Mouse (Mus musculus): ENCODE results near the gene Atrn. TPM values are rescaled to one million over a fixed set of nuclear protein-coding genes. Genes with fewer than 3 reads are reported as not detected.

The Atrn gene
- 10 to 100 TPM; 23.1 to 27.1 TPM for total RNA-seq (2021)

DNA sequence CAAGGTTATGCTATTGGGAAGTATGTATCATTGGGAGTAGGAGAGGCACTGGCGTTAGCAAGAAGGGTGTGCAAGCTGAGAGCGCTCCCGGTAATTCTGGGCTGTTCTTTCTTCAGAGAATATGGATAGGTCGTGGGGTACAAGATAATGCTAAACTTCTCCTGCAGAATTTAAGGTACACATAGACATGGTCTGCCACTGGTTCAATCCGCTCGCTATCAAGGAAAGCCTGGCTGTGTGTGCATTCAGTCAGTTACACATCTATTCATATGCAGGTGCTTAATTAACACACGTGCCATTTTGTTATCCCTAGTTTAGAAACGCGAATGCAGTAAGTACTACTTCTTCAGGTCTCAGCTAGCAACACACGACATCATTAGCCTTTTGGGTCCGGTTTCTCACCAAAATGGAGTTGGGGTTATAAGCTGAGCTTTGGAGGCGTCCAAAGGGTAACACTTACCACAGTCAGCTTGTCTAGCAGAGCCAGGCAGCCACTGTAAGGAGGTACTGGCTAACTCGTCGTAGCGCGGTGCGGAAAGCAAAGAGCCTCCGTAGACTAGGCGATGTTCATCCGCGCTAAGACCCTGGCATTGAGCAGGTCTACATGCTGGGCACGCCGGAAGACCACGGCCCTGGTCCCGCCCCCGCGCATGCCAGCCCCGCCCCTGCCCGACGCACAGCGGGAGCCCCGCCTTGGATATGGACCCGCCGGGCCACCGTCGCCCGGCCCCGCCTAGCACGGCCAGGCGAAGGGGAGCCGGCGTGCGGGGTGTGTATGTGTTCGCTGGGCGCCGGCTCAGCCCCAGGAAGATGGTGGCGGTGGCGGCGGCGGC, at the start of gene Atrn, which contains the start of gene 4930402H24Rik:
TSS of gene Atrn (plus strand) at position 745 of the 833 bp plus-strand sequence.
TSS of gene 4930402H24Rik (minus strand) at position 656 of the 833 bp plus-strand sequence.
- intact Hi-C loops (cut with DNase I), result loop anchor here (2.0 to 5.0 kb wide), 2 partner anchors 41 to 67 kb away; no protein-coding TSS in a partner anchor
- DNase-seq (ENCODE audit: low spot score), result peak; percentile 79

DNA sequence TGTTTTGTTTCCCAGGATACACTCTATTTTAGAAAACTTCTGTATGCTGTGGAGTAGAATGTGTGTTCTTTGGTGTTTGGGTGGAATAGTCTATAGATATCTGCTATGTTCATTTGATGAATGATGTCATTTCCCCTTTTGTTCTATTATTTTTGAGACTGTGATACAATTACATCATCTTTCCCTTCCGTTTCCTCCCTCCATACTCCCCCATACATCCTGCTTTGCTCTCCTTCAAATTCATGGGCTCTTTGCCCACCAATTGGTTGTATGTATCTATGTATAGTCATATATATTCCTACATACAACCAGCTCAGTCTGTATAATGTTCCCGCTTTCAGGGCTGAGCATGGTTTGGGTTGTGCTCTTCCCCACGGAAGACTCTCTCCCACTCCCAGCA, 44.2 kb upstream of the Atrn start:
- DNase-seq (ENCODE audit: low spot score), result no peak
- intact Hi-C loops (cut with DNase I), result no loop called here

DNA sequence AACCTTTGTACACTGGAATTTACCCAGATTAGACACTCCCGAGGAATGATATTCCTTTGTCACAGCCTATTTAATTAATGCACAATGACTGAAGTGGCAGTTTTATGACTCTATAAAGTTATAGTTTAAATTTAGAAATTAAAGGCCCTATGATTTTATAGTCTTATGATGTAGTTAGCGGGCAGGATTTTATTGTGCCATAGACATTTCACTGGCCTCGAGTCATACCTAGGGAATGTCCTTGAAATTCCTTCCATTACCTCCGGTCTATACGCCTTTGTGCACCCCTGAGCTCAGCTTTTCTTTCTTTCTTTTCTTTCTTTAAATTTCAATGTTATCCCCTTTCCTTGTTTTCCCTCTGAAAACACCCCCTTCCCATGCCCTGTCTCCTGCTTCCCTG, 35.4 kb upstream of the Atrn start:
- intact Hi-C loops (cut with DNase I), result no loop called here
- DNase-seq (ENCODE audit: low spot score), result no peak

DNA sequence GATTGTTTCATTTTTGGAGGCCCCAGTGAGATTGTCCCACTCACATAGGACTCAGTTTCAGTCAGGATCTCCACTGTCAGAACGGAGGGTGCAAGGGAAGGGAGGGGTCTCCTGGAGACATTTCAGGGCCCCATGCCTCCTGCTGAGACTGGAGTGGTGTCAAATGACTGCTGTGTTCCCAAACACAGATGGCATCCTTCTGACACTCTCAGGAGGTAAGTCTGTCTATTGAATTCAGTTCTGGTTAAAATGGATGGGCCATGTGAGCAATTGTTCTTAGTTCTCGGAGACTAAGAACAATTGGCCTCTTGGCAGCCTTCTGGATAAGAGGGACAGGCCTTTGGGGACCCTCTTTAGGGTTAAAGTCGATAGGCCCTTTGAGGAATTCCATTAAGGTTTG, 28.9 kb upstream of the Atrn start:
- intact Hi-C loops (cut with DNase I), result no loop called here

DNA sequence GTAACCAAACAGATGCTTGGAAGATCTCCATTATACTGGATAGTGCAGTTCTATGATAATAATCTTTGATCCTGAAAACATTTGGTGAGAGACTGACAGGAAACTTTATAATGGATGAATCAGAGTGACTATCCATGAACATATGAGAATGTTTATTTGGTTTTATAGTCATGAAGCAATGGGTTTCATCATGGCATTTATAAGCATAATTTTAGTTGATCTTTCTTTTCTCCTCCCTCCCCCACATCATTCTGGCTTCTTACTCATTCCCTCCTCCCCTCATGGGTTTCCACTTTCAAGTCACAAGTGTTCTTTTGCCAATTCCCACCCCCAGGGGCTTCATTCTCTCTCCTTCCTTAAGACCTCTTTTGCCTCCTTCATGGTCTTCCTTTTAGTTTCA, 19.3 kb upstream of the Atrn start:
- no peak for DNase-seq (ENCODE audit: low spot score)
- intact Hi-C loops (cut with DNase I), result no loop called here

More for the DNA sequence above, 28.9 kb upstream of the Atrn start:
- DNase-seq (ENCODE audit: low spot score), result no peak

DNA sequence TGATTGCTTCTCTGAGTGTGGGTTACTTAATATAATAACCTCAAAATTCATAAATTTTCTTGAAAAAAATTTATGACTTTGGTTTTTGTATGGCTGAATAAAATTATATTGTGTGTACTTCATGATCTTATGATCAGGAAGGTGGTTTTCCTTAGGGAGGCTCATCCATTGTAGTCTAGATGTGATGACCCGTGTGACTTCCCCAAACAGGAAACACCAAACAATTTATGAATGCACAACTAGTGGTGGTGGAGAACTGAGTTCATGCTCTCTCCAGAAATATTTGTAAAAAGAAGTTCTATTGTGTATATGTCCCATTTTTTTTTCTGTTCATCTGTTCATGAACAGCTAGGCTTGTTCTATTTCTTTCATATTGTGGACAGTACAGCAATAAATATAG, 18.8 kb upstream of the Atrn start:
- no peak for DNase-seq (ENCODE audit: low spot score)
- intact Hi-C loops (cut with DNase I), result no loop called here

DNA sequence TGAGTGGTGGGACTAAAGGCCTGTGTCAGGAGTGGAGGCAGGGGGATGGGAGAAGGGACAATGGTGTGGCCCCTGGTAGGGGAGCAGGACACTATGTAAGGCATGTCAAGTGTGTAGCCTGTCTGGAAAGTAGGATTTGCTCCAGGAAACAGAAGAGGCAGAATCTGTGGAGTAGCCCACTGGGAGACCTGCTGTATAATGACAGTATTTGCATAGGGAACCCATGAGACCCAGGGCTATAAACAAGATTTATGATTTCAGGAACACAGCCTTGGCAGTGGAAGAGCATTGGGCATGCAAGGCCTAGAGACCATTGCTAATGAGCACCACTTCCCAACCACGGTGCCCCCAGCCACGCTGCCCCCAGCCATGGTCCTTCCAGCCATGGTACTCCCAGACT, 9.4 kb upstream of the Atrn start:
- DNase-seq (ENCODE audit: low spot score), result no peak
- intact Hi-C loops (cut with DNase I), result no loop called here

DNA sequence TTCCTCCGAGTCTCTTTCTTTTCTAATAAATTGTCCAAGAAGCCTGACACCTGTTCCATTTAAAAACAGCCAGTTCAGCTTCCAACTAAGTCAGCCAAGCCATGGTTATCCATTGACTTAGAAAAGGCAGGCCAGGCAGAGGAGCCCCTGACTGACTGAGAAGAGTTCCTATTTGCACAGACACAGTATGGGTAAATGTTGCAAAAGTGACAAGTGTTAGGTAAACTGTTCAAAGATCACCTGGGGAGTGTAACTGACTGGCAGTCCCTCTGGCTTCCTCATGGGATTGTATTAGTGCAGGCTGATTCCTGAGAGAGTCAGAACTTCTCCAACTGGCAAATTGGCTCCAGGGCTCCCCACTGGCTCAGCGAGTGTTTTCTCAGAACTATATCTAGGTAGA, 8.4 kb upstream of the Atrn start:
- intact Hi-C loops (cut with DNase I), result no loop called here
- no peak for DNase-seq (ENCODE audit: low spot score)

DNA sequence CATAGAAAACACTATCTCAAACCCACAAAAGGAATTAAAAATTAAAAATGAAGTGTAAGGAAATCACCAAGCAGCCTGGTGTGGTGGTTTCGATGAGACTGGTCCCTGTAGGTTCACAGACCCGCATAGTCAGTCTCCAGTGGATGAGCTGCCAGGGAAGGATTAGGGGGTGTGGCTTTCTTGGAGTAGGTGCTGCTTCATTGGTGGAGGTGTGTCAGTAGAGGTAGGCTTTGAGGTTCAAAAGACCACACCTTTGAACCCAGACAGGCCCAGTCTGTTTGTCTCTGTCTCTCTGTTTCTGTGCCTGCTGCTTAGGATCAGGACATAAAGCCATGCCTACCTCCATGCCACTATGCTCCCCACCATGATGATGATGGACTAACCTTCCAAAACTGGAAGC, 7.5 kb upstream of the Atrn start:
- DNase-seq (ENCODE audit: low spot score), result no peak
- intact Hi-C loops (cut with DNase I), result no loop called here

DNA sequence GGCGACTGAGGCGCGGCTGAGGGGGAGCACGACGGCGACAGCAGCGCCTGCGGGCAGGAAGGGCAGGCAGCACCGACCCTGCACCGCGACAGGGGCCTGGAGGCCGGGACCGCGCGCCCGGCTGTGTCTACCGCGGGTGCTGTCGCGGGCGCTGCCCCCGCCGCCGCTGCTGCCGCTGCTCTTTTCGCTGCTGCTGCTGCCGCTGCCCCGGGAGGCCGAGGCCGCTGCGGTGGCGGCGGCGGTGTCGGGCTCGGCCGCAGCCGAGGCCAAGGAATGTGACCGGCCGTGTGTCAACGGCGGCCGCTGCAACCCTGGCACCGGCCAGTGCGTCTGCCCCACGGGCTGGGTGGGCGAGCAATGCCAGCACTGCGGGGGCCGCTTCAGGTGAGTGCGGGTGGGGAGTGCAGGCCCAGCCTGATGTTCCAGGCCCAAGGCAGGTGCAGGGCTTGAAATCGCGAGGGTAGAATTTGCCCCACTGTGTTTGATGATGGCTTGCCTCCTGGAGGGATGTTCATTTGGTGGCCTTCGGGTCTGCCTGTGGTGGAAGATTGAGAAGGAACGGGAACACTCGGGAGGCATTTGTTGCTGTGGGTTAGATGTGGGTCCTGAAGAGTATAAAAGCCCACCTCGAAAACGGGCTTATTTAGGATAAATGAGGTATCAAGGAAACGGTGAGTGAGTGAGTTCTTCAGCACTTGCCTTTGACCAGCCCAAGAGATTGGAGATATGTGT, 455 bp downstream of the Atrn start:
- intact Hi-C loops (cut with DNase I), result loop anchor here (2.0 to 5.0 kb wide), 2 partner anchors 41 to 68 kb away; no protein-coding TSS in a partner anchor
- peak; percentile 14 for DNase-seq (ENCODE audit: low spot score)

DNA sequence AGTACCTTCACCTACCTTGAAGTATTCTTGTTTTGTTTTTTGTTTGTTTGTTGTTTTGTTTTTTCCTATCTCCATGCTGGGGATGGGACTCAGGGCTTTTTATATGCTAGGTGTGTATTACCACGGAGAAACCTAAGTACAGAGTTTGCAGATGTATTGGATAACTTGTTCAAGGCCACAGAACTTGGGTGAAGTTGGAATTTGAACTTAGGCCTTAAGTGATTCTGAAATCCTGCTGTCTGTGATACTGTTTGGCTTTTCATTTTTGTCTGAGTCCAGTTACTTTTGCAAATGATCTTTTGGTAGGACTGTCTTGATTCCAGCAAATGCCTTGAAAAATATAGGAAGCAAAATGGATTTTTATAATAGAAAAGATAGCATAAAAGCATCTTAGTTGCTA, 5.4 kb downstream of the Atrn start:
- no peak for DNase-seq (ENCODE audit: low spot score)
- intact Hi-C loops (cut with DNase I), result no loop called here

DNA sequence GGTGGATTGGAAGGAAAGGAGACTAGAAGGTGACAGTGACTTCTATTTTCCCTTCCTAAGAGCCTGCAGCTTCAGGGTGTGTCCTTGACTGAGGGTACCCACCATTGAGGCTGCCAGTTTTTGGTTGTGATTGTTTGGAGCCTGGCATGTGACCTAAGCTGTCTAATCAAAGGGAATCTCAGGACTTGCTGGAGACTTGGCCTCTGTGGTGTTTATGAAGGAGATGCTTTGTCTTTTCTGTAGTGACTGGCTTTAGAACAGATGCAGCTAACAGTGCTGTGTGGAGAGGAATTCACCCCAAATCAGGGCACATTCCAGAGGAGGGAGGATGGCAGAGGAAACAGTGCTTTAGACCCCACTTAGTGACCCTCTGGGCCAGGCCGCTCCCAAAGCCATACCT, 8.6 kb downstream of the Atrn start:
- DNase-seq (ENCODE audit: low spot score), result no peak
- intact Hi-C loops (cut with DNase I), result no loop called here

DNA sequence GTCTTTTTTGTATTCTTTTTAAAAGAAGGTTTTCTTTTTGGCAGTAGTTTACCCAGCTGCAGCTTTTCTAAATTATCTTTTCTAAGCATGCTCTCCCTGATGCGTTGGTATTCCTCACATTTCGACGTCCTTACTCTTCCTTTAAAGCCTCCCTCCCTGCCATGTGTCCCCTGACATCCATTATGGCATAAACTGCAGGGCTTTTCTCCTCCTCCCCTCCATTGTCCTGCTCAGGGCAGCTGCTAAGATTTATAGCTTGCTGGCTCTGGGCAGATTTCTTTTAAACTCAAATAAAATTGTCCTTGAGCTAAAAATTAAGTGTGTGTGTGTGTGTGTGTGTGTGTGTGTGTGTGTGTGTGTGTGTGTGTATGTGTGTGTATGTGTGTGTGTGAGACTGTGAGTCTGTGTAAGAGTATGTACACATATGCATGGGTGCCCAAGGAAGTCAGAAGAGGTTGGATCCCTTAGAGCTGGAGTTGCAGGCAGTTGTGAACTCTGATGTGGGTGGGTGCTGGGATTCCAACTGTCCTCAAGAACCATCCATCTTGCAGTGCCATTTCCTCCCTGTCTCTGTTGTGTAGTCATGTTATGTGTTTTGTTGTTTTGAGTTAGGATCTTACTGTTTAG, 10.3 kb downstream of the Atrn start:
- intact Hi-C loops (cut with DNase I), result no loop called here

DNA sequence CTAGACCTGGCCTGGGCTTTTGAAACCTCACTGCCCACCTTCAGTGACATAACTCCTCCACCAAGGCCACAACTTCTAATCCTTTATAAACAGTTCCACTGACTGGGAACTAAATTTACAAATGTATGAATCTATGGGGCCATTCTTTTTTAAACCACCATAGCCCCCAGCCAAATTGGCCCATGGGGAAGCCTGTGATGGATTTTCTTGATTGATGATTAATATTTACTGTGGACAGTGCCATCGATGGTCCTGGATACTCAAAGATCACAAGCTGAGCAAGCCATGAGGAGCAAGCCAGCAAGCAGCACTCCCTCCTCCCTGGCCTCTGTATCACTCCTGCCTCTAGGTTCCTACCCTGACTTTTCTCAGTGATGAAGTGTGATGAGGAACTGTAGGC, 11.4 kb downstream of the Atrn start:
- intact Hi-C loops (cut with DNase I), result no loop called here
- DNase-seq (ENCODE audit: low spot score), result no peak

More for the DNA sequence above, 10.3 kb downstream of the Atrn start:
- DNase-seq (ENCODE audit: low spot score), result no peak

DNA sequence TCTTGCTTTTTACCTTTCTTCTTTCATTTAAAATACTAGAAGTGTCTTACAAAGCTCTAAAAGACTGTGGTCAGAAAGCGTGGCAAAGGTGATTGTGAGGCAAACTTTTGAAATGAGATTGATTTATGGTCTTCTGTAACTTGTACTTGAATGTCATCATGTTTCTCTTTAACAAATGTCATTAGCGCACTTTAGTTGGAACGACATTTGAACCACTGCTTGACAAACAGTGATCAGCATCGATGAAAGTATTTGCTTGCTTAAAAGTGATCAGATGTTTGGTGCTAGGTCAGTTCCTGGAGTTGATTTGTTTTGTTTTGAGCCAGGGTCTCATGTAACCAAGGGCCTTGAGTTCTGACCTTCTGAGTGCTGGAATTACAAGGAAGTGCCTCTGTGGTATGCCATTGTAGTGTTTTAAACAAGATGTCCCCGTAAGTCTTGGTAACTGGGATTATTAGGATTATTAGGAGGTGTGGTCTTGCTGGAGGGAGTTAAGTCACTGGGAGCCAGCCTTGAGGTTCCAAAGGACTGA, 12.8 kb downstream of the Atrn start:
- intact Hi-C loops (cut with DNase I), result no loop called here
- no peak for DNase-seq (ENCODE audit: low spot score)

DNA sequence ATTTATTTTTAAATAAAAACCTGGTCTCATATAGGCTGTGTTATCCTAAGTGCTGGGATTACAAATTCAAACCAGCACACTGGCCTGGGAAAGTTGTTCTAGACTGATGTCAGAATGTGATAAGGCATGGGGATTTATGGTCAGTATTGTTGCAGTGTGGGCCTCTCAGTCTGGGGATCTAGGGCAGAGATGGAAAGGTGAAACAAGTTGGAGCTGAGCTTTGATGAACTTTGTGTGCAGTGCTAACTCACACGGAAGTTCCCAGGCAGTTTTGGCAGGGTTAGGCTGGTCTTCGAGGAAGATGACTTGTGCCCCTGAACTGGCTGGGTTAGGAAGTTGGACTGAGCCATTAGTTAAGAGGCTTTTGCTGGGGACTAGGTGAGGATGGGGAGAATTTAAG, 18.7 kb downstream of the Atrn start:
- intact Hi-C loops (cut with DNase I), result no loop called here
- DNase-seq (ENCODE audit: low spot score), result no peak

DNA sequence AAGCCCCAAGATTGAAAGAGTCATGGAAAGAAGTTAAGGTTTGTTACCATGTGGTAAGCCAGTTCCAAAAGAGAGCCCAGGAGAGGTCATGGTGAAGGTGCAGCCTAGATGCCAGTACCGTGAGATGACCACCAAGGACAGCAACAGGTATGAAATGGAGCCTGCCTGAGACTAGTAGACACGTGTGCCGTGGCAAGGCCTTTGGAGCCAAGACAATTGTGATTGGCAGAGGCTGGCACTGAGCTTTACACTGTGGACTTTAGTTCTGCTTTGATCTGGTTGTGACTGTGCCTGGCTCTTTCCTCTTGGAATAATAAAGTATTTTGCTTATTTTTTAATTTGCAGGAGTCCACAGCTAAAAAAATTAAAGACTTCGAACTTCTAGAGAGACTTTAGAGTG, 21.7 kb downstream of the Atrn start:
- intact Hi-C loops (cut with DNase I), result no loop called here
- no peak for DNase-seq (ENCODE audit: low spot score)

DNA sequence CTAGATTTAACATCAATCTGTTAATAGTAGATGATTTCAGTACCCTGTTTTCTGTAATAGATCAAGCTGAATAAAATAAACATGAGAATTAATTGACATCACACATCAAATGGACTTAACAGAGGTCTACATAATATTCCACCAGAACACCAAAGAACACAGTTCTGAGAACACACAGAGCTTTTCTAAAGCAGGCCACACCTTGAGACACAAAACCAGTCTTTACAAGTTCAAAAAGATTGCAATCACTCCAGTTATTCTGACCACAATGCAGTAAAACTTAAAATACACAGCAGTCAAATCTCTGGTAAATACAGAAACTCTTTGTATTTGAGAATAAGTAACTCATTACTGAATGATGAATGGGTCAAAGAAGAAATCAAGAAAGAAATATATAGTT, 22.2 kb downstream of the Atrn start:
- intact Hi-C loops (cut with DNase I), result no loop called here
- no peak for DNase-seq (ENCODE audit: low spot score)

DNA sequence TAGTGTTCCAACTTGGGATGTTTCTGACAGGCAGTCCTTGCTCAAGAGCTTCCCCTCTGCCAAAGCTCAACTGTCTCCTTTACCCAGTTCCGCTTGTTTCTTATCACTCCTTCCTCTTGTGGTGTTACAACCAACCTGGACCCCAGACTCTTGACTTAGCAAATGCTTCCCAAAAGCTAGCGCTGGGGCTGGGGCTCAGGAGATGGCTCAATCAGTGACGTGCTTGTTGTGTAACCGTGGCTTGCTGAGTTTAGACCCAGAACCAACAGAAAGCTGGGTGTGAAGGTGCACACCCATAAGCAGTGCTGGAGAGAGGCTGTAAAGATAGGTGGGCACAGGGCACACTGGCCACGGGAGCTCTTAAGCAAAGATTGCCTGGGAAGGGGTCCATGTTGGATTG, 23.7 kb downstream of the Atrn start:
- DNase-seq (ENCODE audit: low spot score), result no peak
- intact Hi-C loops (cut with DNase I), result no loop called here

DNA sequence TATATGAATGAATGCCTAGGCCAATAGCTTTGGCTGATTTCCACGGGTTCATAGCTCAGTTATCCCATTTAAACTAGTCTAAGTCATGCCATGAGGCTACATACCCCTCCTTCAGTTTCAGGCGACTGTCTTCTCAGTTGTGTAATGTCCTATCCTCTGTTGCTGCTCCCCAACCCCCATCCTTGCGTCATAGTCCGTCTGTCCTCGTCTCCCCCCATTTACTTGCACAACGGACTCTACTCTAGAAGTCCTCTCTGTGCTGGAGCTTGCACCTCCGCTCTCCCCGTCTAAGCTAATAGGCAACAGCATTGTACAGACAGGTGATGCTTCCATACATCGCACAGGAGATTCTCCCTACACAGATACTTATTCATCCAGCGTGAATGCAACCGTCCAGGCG, 26.6 kb downstream of the Atrn start:
- intact Hi-C loops (cut with DNase I), result no loop called here

More for the DNA sequence above, 26.6 kb downstream of the Atrn start:
- no peak for DNase-seq (ENCODE audit: low spot score)

Data from heart, postnatal 25 days (tissue).